Mouse (Mus musculus) CH12.LX (cell line): Measurements from ENCODE around the gene Ninj1.

Source experiments
- BHLHE40 ChIP-seq: IDR thresholded peaks from 2 replicates; pipeline ENCODE4 v1.6.1; 2011; ENCODE audit warnings: mild to moderate bottlenecking, low read depth, low read length, improper control_type of control experiment
- EP300 ChIP-seq: IDR thresholded peaks from 2 replicates; pipeline ENCODE4 v1.6.1; 2011; ENCODE audit warnings: low read length, improper control_type of control experiment
- ETS1 ChIP-seq: conservative IDR thresholded peaks from 2 replicates; pipeline ENCODE4 v1.6.1; 2012; ENCODE audit warnings: low read depth, mild to moderate bottlenecking, inconsistent platforms, low read length, improper control_type of control experiment, moderate library complexity
- MAFK ChIP-seq: IDR thresholded peaks from 2 replicates; pipeline ENCODE4 v1.6.1; 2011; ENCODE audit warnings: low read length, improper control_type of control experiment; ENCODE audit not compliant: insufficient replicate concordance
- MAX ChIP-seq: IDR thresholded peaks from 2 replicates; pipeline ENCODE4 v1.6.1; 2011; ENCODE audit warnings: low read length, improper control_type of control experiment
- POLR2A ChIP-seq: IDR thresholded peaks from 2 replicates; pipeline ENCODE4 v1.6.1; 2011; ENCODE audit warnings: low read depth, mild to moderate bottlenecking, improper control_type of control experiment, low read length
- POLR2AphosphoS2 ChIP-seq: IDR thresholded peaks from 2 replicates; pipeline ENCODE4 v1.6.1; 2011; ENCODE audit warnings: low read depth, low read length, improper control_type of control experiment
- USF1 ChIP-seq: IDR thresholded peaks from 2 replicates; pipeline ENCODE4 v1.6.1; 2014; ENCODE audit warnings: low read depth, mild to moderate bottlenecking, inconsistent platforms, low read length, improper control_type of control experiment
- USF2 ChIP-seq: conservative IDR thresholded peaks from 2 replicates; pipeline ENCODE4 v1.6.1; 2011; ENCODE audit warnings: low read depth, low read length, improper control_type of control experiment

DNA sequence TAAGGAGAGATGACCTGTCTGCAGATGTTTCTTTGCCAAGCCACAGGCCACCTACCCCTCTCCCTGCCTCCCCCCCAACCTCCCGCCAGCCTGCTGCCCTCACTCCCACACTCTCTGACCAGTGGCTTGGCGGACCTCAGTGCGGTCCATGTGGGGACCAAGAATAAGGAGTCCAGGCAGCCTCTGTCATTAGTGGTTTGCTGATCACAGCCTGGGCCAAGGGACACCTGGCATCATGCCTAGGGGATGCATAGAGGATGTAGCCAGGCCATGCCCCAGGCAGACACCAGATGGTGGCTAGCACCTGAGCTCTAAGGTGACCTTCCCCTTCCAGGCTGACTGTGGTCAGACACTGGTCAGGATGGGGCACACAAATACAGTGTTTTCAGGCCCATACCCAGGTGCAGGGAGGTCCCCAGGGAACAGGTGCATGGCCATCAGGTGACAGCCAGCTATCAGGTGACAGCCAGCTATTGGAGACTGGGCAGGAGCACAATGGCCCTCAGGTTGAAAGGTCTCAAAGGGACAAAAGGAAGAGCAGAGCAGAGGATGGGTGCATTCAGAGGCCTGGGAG lies 5.8 kb upstream of the Ninj1 start:
- TF ChIP-seq ETS1 (no peak), EP300 (no peak), POLR2A (no peak), USF2 (no peak), MAX (no peak), USF1 (no peak), MAFK (no peak), BHLHE40 (no peak), POLR2AphosphoS2 (no peak)
